Mouse (Mus musculus): ENCODE results near the gene Fbxo47.

Fbxo47 gene

DNA sequence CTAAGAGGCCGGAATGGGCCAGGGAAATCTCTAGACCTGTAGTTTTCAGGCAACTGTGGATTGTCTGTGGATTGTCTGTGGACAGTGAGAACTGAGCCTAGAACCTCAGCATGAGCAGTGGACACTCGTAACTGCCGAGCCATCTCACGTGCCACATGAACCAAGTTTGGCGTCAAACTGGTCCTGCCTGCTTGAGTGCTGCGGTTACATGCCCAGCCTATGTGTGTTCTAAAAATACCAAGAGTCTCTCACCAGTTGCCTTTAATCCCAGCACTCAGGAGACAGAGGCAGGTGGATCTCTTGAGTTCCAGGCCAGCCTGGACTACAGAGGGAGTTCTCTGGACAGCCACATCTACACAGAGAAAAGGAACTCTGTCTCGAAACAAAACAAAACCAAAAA is 54.6 kb downstream of the Fbxo47 start:
- DNase-seq: no peak

DNA sequence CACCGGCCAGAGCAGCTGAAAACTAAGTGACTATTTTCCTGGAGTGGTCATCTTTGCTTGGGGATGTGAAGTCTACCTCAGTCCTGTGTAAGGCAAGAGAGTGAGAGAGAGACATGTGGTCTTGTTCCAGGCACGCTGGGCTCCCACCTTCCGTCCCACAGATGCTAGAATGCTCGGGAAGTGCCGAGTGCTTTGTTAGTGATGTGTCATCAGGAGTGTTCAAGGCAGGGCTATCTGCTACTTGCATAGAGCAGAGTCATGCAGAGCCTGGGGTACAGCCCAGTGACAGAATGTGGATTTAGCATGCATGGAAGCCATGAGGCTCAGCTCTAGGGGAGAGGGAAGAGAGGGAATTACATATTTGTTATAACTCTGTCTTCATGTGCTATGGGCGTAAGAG is 56.3 kb downstream of the Fbxo47 start:
- no peak for DNase-seq

DNA sequence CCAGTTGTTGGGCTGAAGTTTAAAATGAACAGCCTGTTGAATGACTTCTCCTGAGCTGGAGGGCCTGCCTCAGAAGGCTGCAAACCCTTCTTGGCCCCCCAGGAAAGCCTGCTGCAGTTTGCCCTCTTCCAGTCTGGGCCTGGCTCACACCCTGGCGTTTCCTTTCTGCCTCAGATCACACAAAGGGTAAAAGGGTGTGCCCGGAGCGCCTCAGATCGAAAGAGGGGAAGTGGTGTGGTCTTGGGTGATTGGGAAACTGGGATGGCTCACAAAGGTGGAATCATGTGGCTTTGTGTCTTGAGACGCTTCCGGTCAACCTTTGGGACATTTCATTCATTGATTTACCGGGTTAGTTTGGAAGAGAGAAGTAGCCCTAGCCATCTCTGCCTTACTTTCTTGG is 57.5 kb downstream of the Fbxo47 start:
- no peak for DNase-seq

DNA sequence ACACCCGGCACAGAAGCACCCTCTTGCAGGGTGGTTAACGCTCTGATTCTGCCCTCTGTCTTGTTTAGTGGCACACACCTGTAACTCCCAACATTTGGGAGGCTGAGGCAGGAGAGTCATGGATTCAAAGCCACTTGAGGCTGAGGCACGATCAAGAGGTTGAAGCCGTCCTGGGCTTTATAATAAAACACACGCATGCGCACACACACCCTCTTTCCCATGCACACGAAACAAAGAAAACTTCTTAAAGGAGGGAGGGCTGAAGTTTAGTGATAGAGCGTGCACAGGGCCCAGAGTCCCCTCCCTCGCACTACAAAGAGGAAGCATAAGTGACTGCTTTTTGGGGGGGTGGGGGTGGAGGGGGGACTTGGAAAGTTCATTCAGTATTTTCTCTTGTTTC is 58.0 kb downstream of the Fbxo47 start:
- DNase-seq: no peak

DNA sequence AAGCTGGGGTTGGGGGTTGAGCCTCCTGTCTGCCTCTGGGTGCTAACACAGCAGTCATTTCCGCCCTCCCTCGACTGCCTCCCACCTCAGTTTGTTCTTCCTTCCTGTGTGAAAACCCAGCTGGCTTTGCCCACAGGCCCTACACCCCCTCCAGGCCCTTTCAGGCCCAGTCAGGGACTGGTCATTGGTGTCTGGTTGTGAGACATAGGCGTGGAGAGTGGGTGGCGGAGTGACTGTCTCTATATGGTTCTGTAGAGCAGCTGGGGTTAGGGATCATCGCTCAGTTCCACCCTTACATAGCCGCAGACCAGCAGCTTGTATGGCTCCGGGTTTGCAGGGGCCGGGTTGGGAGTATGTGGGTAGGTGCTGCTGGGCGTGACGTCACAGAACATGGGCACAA is 58.7 kb downstream of the Fbxo47 start:
- no peak for DNase-seq

DNA sequence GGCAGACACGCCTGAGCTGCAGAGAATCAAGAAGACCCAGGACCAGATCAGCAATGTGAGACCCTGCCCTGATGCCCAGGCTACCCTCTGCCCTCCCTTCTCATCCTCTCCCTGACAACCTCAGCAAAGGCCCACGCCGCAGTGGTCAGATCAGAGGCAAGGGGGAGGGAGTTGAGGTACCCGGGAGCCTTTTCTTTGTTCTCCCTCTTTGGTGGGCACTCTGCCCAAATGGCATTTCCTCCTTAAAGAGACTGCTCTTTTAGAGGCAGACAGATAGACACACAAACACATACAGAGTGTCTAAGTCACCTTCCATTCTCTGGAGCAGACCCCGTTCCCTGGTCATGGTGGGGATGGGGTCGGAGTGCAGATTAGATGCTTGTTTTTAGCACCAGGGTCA is 59.1 kb downstream of the Fbxo47 start:
- DNase-seq: no peak

DNA sequence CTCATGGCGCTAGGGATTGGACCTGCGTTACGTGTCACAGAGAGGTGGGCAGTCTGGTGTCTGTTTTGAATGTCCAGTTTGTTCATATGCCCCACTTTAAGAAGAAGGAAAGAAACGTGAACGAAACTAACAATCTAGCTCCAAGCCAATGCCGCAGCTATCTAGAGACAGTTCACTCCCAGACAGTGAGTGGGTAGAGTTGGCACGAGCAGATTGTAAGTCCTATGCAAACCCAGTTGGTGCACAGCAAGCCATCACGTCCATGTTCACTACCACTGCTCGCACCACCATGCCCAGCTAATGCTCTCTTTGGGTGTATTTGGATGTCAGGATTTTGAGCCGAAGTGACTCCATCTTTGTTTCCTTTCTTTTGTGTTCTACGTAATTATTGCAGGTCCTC is 59.8 kb downstream of the Fbxo47 start:
- DNase-seq: no peak

DNA sequence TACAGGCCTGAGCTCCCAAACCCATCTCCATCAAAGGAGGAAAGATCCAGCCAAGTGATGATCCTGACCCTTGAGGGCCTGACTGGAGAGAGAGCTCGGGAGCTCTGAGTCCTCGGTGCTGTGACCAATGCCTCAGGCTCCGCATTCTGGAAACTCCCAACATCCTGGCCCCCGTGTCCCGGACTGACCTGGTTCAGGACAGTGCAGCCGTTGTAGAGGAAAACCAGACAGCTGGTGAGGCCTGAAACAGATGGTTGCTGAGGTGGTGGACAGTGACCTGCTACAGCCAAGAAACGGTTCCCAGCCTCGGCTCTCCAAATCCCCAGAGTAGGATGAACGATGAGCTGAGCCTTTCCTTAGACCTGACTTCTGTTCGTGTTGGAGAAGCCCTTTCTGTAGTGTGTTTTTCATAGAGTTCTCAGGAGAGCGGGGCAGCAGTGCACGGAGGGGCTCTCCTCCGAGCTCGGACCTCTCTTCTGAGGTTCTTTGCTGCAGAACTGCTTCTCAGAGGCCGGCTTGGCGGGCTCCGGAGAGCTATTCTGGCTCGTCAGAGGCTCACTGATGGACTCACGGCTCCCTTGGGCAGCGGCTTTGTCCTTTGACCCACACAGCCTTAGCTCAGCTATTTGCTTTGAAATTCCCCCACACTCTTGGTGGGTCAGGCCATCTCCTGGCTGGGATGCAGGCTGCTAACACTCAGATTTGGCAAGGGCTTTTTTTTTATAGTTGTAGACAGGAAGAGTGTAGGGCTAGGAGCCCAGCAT is 60.9 kb downstream of the Fbxo47 start:
- DNase-seq: no peak

DNA sequence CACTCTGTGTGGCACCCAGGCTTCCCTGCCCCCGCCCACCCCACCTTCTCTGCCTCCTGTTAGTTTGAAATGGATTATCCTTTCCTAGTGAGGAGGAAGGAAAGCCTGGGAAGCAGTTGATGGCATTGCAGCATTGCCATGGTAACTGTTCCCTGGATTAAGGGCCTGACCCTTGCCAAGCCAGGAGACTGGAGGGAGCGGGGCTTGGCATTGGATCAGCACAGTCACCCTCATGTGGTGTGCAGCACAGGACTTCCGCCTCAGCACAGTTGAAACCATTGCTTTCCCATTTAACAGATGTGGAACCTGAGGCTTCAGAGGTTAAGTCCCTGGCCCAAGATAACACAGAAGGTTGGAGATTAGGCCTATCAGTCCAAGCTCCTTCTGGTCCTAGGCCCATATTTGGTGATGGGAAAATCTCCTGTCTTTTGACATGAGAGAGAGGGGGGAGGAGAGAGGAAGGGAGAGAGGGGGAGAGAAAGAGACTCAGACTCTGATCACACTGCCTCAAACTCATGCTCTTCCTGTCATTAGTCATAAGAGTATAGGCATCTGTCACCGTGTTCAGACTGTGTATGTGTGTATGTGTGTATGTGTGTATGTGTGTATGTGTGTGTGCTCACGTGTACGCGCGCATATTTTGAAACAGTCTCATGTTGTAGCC is 62.4 kb downstream of the Fbxo47 start:
- no peak for DNase-seq

DNA sequence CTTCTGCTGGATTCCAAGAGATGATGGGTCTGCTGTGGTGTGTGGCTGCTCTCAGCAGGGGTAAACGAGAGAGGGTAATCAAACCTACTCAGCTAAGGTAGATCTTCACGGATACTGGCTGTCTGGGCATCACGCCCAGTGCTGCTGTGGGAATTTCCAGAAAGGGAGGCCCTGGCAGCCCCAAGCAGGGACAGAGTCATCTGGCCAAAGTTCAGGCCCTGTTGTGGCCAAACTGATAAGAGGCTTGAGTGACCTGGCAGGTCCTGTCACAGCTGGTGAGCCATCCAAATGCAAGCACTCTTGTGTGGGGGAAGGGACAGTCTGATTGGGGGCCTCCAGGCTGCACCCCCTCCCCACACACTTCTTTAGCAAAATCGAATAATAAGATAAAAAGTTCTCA is 63.1 kb downstream of the Fbxo47 start:
- DNase-seq: no peak

DNA sequence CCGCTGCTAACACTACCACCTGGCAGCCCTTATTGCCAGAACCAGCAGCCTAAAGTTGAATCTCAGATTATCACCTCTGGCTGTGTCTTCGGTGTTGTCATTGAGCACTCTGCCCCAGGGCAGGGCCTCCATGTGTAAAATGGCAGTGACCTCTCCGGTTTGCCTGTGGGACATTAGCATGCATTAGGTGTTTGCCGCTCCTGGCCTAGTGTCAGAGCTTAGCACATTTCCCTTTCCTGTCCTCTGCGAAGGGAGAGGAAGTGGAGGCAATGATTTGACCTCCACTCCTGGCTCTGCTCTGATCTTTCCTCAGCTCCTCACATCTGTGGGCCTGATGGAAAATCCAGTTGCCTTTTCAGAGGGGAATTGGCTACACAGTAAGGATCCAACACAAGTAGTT is 64.0 kb downstream of the Fbxo47 start:
- DNase-seq: no peak

DNA sequence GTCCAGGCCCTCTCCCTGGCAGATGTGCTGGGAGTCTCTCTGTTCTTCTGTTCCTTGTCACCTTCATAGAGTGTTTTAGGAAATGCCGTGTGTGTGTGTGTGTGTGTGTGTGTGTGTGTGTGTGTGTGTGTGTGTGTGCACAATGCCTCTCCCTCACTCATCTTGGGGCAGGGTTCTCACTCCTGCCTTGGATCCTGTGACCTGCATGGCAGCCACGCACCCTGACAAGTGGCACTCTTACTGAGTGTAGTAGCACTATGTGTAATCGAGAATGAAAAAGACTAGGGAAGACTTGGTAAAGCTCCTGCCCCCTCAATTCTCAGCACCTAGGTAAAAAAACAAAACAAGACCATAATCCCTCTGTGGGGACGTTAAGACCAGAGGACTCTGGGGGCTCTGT is 64.9 kb downstream of the Fbxo47 start:
- no peak for DNase-seq

DNA sequence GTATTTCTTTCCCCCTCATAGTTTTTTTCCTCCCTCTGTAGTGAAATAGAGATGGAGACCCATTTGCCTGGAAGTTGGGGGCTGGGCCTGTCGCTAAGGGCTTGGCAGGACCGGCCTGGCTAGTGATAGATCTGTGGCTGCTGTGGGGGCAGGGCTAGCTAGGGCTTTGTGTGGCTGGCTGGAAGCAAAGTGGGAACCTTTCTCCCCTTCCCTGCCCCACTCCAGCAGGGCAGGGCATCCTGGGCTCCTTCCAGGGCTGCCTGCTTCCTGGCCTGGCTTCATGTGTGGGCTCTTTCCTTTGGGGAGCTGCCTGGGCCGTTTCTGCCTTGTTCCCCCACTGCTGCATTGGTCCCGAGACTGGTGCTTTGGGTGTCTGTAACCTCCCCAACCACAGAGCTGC is 65.4 kb downstream of the Fbxo47 start:
- DNase-seq: no peak

DNA sequence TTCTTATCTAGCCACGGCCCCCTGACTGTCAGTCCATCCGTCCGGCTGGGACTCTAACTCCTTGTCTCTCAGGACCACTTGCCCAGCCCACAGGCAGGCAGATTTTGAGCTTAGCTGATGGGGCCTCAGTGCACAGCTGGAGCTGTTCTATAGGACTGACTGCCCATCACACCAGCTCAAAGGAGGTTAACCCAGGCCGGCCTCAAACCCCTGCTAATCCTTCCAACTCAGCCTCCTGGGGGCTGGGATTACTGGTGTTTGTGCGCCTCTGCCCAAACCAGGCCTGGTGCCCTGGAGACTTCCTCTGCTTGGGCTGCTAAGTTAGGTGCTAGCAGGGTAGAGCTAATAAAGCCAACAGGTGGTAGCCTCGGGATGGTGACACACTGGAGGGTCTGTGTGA is 66.0 kb downstream of the Fbxo47 start:
- no peak for DNase-seq

DNA sequence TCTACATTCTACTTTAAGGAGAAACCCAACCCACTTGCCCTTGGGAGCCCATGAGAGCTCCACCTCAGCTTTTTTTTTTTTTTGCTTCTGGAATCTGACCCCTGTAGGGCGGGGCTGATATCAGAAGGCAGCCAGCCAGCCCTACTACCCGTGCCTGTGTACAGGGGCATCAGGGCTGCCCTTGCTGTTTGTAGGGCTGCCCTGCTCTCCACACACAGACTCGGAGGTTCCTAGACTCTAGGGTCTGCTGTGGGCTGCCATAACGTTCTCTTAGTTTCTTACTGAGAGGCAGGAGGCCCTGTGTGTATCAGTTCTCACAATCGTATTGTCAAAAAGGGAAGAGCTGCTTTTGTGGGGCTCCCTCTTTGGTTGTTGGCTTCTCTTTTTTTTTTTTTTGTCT is 66.6 kb downstream of the Fbxo47 start:
- DNase-seq: no peak

DNA sequence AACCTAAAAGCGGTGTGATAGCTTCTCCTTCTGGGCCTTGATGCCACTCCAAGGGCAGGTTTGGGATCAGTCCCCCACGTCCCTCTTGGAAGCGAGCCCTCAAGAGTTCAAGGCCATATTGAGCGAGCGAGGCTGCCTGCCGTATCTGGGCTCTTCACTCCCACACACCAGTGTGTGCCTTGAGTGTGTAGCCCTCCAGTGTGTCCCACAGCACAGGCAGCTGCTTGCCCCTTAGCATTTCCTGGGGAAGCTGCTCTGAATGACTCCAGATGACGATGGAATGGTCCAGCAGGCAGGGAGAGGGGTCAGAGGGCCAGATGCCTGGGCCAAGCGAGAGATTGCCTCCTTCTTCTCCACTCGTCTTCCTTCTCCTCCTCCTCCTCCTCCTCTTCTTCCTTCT is 67.0 kb downstream of the Fbxo47 start:
- DNase-seq: no peak

DNA sequence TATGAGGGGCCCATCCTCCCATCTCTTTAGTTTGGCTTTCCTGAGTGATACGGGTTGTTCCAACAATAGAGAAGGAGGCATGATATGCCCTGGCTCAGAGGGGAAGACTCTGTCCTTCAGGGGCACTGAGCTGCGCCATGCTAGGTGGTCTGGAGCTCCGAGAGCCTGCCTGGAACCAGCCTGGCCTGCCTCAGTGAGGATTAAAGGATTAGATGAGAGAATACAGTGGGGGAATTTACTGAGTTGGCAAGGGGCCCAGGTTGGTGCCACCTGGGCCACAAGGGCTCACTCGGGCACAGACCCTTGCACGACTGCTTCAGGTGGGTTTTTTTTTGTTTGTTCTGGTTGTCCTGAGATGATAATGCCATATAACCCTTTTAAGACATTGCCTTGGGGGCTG is 67.8 kb downstream of the Fbxo47 start:
- DNase-seq: no peak

DNA sequence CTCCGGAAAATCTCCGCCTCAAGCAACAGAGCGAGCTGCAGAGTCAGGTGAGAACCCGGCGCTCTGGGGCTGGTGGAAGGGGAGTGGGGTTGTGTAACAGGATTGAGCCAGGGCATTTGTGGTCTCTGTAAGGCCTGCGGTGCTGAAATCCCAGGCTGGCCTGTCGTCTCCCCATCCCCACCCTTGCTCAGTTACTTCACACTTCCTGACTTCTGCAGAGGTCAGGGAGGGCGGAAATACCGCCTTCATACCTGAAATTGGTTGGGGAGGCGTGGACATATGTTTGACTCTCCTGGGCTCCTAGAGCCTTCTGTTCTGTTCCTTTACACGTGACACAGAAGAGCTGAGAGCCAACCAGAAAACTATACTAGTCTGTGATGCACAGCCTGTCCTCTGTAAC is 68.2 kb downstream of the Fbxo47 start:
- no peak for DNase-seq

DNA sequence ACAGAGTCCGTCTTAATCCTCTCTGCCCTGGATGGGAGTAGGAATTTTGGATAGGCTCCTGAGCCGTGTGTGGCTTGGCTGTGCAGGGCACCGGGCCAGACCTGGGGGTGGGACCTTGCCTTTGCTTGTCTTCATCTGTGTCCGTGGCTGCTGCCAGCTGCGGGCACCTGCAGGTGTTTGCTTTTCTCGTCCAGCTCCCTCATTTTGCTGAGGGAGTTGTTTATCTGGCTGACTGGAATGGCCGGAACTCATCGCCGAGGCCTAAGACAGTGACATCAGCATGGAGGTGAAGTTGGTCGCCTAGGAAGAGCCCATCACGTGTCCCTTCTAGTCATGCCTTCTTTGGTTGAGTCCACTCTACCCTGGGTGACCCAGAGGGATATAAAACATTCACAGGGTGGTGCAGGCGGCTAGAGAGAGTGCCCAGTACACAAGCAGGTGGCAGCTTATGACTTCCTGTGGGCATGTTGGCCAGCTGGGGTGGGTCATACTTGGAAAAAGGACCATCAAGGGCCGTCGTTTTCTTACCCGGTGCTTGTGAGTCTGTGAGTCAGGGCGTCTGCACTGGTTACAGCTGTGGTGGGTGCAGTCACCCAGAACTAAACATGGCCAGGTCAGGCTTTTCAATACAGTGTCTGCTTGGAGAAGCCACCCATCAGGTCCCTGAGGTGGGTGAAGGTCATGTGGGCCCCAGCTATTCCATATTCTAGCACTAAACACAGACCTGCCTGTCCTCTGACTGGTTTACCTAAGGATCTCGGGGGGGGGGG is 70.0 kb downstream of the Fbxo47 start:
- no peak for DNase-seq

DNA sequence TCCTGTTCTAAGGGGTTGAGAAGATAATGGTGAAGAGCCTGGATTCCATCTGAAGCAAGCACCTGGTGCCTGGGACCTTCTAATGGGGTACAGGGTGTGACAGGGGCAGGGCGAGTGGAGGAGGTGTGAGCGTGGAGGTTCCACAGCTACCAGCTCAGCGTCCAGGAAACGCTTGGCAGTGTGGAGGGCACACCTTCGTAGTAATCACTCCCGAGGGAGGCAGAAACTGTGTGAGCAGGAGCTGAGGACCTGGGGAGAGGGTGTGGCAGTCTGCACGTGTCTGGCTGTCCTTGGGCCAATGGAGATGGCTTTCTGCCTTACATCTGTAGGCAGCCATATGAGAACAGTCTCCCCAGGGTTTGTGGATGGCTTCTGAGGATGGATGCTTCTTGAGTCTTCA is 70.9 kb downstream of the Fbxo47 start:
- DNase-seq: no peak

DNA sequence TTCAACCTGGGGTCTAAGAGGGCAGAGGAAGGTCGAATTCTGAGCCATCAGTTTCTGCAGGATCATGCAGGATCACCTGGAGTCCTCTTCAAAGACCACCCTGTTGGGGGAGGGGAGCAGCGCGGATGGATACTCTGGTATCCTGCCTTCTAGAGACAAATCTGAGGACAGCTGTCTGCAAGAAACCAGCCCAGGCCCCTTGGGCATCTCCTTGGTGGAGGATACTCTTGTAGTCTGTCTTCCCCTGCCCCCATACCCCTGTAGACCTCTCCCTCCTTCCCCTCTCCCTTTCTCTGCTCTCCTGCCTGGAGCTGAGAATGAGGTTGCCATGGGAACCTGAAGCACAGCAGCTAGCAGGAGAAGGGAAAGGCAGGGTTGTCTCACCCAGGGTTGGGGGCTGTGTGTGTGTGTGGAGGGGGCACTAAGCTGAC is 71.4 kb downstream of the Fbxo47 start:
- DNase-seq: no peak

DNA sequence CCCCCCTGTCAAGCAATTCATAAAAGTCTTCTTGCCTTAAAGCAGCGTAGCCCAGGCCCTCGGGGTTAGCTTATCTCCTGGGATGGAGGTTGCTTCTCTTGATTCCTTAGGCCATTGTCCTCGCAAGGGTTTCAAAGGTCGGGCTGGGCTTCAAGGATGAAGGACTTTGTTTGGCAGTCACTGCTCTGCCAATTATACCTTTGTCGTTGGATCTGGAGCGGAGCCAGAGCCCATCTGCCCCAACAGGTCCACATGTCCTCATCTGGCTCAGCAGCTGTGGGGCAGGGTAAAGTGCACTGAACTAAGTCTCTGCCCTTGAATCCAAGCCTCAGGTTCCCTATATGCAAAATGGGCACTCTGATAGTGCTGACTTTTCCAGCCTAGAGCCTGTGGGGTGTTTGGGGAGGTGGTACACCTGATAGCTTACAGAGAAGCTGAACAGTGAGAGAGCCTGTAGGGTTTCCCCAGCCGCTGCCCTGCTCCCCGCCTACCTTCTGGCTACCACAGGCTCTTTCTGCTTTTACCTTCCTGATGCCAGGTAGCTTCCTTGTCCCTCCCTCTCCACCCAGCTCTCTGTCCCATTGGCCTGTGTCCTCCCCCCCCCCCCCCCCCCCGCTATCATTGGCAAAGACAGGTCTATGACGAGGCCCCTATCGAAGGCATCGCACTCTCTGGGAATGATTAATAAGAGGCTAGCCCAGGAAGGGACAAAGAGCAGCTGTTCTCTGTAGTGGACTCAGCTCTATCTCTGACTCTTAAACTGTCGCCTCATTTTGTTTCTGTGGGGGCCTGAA is 72.2 kb downstream of the Fbxo47 start:
- DNase-seq: no peak

DNA sequence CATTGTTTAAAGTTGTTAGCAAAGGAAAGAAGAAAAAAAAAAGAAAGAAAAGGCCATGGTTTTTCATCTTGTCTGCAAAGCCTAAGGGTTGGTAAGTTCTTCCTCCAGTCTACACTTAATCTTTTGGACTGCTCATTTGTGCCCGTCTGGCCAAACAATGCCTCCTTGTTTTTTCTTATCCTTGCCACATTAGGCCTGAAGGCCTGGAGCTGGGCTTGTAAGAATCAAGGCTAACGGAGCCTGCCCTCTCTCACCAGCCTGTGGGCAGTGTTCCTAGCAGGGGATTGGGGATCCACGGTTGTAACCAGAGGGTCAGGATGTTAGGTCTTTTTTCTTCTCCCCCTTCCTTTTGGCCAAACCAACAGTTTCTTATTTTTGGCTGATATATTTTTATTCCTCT is 73.0 kb downstream of the Fbxo47 start:
- DNase-seq: no peak

All from right cerebral cortex, postnatal 14 days (tissue).